Mouse (Mus musculus): ENCODE measurements around the gene Scarf1. TPM values are rescaled to one million over a fixed set of nuclear protein-coding genes. Genes with fewer than 3 reads are reported as not detected.

The Scarf1 gene
- total and polyA plus RNA-seq, 2 experiments from 2014 or later, result 10.0 to 20.2 TPM

DNA sequence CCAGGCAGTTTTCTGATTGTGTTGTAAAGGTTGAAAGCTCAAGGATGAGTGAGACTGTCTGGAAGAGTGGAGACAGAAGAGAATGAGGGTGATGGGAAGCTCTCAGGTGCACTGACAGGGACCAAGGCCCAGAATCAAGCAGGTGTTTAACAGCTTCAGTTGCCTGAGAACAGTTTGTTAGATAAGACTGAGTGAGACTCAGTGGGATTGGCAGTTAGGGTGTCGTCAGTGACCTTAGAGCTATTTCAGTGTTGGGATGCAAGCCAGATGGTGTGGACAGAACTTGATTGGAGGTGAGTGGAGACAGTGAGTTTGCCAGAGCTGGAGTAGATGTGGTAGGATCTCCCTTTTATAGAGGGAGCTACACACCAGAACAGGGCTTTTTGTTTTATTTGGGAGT is 15.2 kb upstream of the Scarf1 start:
- ATAC-seq (ENCODE audit: insufficient read depth, low read depth), result peak; percentile 81
- peak overlapping the region; percentile 63 for H3K27ac ChIP-seq (ENCODE audit: low read depth)
- H3K9ac ChIP-seq (replicated peaks; ENCODE audit: low read depth, low read length), result no peak overlapping the region
- no peak overlapping the region for H3K4me3 ChIP-seq (ENCODE audit: low read depth, low read length)
- no peak for TF ChIP-seq EP300 (IDR thresholded peaks at IDR 0.05; ENCODE audit: low read depth)
- no peak for TF ChIP-seq CTCF (IDR thresholded peaks at IDR 0.05; ENCODE audit: low read depth)
- 15% methylated on average over 1 of the region's 1 CpGs for WGBS
- 0 out of 2 replicates have a peak, but pooled peaks cover 2% of the 10 kb centered on the region for H3K4me1 ChIP-seq (ENCODE audit: control insufficient read depth, insufficient read depth)
- H3K27me3 ChIP-seq (ENCODE audit: control insufficient read depth, insufficient read depth, low read length), result no peaks in the 10 kb centered on the region
- H3K4me2 ChIP-seq (ENCODE audit: low read depth, low read length), result no peak overlapping the region
- H3K36me3 ChIP-seq (replicated peaks; ENCODE audit: control insufficient read depth, insufficient read depth, low read length), result peaks cover 91% of the 10 kb centered on the region
- no peaks in the 10 kb centered on the region for H3K9me3 ChIP-seq (replicated peaks; ENCODE audit: control insufficient read depth, low read length)
- peak; percentile 77 for DNase-seq (ENCODE audit: low spot score)

DNA sequence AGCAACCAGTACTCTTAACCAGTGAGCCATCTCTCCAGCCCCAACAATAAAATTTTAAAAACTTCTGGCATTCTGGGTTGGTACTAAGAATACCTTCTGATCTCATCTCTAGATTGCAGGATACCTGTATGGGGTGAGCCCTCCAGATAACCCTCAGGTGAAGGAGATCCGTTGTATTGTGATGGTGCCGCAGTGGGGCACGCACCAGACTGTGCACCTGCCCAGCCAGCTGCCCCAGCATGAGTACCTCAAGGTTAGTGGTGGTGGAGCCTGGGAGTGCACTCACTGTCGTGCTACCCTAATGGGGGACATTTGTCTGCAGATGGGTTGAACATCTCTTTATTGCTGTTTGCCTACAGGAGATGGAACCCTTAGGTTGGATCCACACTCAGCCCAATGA is 5.2 kb upstream of the Scarf1 start:
- Histone ChIP-seq H3K9me3 (replicated peaks; ENCODE audit: control insufficient read depth, low read length) (no peaks in the 10 kb centered on the region), H3K9ac (replicated peaks; ENCODE audit: low read depth, low read length) (no peak overlapping the region), H3K4me3 (ENCODE audit: low read depth, low read length) (no peak overlapping the region), H3K36me3 (replicated peaks; ENCODE audit: control insufficient read depth, insufficient read depth, low read length) (peaks cover 74% of the 10 kb centered on the region), H3K27ac (ENCODE audit: low read depth) (no peak overlapping the region), H3K4me2 (ENCODE audit: low read depth, low read length) (no peak overlapping the region), H3K27me3 (ENCODE audit: control insufficient read depth, insufficient read depth, low read length) (no peaks in the 10 kb centered on the region), H3K4me1 (ENCODE audit: control insufficient read depth, insufficient read depth) (peaks cover 12% of the 10 kb centered on the region; the same call in 1 of the 2 replicates)
- DNase-seq (ENCODE audit: low spot score) (no peak), ATAC-seq (ENCODE audit: insufficient read depth, low read depth) (no peak)
- 90% methylated on average over 4 of the region's 4 CpGs for WGBS
- TF ChIP-seq CTCF (IDR thresholded peaks at IDR 0.05; ENCODE audit: low read depth) (no peak), EP300 (IDR thresholded peaks at IDR 0.05; ENCODE audit: low read depth) (no peak)

DNA sequence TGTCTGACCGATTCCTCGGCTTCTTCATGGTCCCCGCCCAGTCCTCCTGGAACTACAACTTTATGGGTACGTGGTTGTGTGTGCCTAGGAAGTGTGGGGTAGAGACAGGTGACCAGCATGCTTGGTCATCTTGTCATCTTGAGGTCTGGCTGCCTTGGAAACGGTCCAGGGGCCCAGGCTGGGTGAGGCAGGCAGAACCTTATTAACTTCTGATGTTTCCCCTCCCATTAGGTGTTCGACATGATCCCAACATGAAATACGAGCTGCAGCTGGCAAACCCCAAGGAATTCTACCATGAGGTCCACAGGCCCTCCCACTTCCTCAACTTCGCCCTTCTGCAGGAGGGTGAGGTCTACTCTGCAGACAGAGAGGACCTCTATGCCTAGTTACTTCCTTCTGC is 4.4 kb upstream of the Scarf1 start:
- no peaks in the 10 kb centered on the region for H3K27me3 ChIP-seq (ENCODE audit: control insufficient read depth, insufficient read depth, low read length)
- TF ChIP-seq EP300 (IDR thresholded peaks at IDR 0.05; ENCODE audit: low read depth), result no peak
- no peak for TF ChIP-seq CTCF (IDR thresholded peaks at IDR 0.05; ENCODE audit: low read depth)
- peaks cover 12% of the 10 kb centered on the region; the same call in 1 of the 2 replicates for H3K4me1 ChIP-seq (ENCODE audit: control insufficient read depth, insufficient read depth)
- H3K4me2 ChIP-seq (ENCODE audit: low read depth, low read length), result no peak overlapping the region
- H3K9ac ChIP-seq (replicated peaks; ENCODE audit: low read depth, low read length), result no peak overlapping the region
- ATAC-seq (ENCODE audit: insufficient read depth, low read depth) (no peak), DNase-seq (ENCODE audit: low spot score) (no peak)
- H3K27ac ChIP-seq (ENCODE audit: low read depth), result peak overlapping the region; percentile 99
- H3K9me3 ChIP-seq (replicated peaks; ENCODE audit: control insufficient read depth, low read length), result no peaks in the 10 kb centered on the region
- 72% methylated on average over 8 of the region's 8 CpGs for WGBS
- H3K4me3 ChIP-seq (ENCODE audit: low read depth, low read length), result no peak overlapping the region
- peaks cover 69% of the 10 kb centered on the region for H3K36me3 ChIP-seq (replicated peaks; ENCODE audit: control insufficient read depth, insufficient read depth, low read length)

DNA sequence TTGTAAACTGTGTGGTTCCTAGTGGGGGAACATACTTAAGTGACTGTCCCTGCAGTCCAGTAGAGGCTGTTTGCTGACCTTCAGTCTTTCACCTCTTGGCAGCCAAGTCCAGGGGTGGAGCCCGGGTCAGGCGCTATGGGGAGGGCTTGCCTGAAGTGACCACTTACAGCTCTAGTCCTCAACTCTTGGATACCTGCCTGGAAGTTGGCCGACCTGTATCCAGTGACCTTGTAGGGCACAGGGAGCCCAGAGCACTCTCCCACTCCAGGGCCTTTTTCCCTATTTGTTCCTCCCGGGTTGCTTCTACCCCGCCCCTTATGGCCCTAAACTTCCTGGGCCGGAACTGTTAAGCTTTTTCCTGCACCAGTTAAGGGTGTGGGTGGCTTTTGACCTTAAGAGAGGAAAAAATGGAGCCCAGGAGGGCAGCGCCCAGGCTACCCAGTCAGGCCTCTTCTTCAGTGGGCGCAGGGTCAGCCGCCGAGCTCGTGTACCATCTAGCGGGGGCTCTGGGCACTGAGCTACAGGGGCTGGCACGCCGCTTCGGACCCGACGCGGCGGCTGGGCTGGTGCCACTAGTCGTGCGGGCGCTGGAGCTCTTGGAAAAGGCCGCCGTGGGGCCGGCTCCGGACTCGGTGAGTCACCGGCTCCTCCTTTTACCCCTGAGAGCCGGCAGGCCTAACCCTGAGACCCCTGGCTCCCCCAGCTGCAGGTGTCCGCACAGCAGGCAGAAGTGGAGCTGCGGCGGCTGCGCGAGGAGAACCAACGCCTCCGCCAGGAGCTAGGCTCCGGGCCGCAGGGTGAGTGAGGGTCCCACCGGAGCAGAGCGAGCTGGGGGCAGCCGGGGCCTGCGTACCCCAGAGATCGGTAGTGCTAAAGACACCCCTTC is 3.4 kb upstream of the Scarf1 start, which contains the start of gene Rilp:
Gene Rilp, plus strand, starts transcription at position 354 of the 886 bp plus-strand sequence.
- Histone ChIP-seq H3K4me2 (ENCODE audit: low read depth, low read length) (peak within 1 kb of the TSS; percentile 94), H3K4me1 (ENCODE audit: control insufficient read depth, insufficient read depth) (peaks cover 12% of the 10 kb centered on the region; the same call in 1 of the 2 replicates), H3K9ac (replicated peaks; ENCODE audit: low read depth, low read length) (peak within 1 kb of the TSS; percentile 84), H3K9me3 (replicated peaks; ENCODE audit: control insufficient read depth, low read length) (no peaks in the 10 kb centered on the region), H3K27ac (ENCODE audit: low read depth) (peak within 1 kb of the TSS; percentile 99), H3K4me3 (ENCODE audit: low read depth, low read length) (peak within 1 kb of the TSS; percentile 68), H3K27me3 (ENCODE audit: control insufficient read depth, insufficient read depth, low read length) (no peaks in the 10 kb centered on the region), H3K36me3 (replicated peaks; ENCODE audit: control insufficient read depth, insufficient read depth, low read length) (peaks cover 59% of the 10 kb centered on the region)
- WGBS, result 2% methylated on average over 43 of the region's 43 CpGs
- TF ChIP-seq EP300 (IDR thresholded peaks at IDR 0.05; ENCODE audit: low read depth) (peak; percentile 40; the same call in 1 of the 2 replicates), CTCF (IDR thresholded peaks at IDR 0.05; ENCODE audit: low read depth) (peak; percentile 4; the same call in 1 of the 2 replicates)
- DNase-seq (ENCODE audit: low spot score) (peak; percentile 90), ATAC-seq (ENCODE audit: insufficient read depth, low read depth) (peak; percentile 84)

DNA sequence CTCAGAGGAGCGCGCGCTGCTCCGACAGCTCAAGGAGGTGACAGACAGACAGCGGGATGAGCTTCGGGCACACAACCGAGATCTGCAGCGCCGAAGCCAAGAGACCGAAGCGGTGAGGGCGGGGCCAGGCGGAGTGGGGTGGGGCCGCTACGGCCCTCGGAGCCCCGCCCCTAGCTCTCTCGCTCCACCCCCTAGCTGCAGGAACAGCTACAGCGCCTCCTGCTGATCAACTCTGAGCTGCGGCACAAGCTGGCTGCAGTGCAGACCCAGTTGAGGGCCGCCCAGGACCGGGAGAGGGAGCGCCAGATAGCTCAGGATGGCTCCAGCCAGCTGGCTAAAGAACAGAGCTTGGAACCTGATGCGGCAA is 2.7 kb upstream of the Scarf1 start:
- H3K36me3 ChIP-seq (replicated peaks; ENCODE audit: control insufficient read depth, insufficient read depth, low read length), result peaks cover 59% of the 10 kb centered on the region
- peak overlapping the region; percentile 94 for H3K4me2 ChIP-seq (ENCODE audit: low read depth, low read length)
- H3K4me1 ChIP-seq (ENCODE audit: control insufficient read depth, insufficient read depth), result peaks cover 12% of the 10 kb centered on the region; the same call in 1 of the 2 replicates
- no peaks in the 10 kb centered on the region for H3K27me3 ChIP-seq (ENCODE audit: control insufficient read depth, insufficient read depth, low read length)
- peak overlapping the region; percentile 68 for H3K4me3 ChIP-seq (ENCODE audit: low read depth, low read length)
- TF ChIP-seq EP300 (IDR thresholded peaks at IDR 0.05; ENCODE audit: low read depth), result 0 out of 2 replicates have a peak, but pooled peaks have one; percentile 20
- TF ChIP-seq CTCF (IDR thresholded peaks at IDR 0.05; ENCODE audit: low read depth), result peak; percentile 96
- ATAC-seq (ENCODE audit: insufficient read depth, low read depth) (peak; percentile 81), DNase-seq (ENCODE audit: low spot score) (peak; percentile 92)
- H3K9ac ChIP-seq (replicated peaks; ENCODE audit: low read depth, low read length), result peak overlapping the region; percentile 84
- no peaks in the 10 kb centered on the region for H3K9me3 ChIP-seq (replicated peaks; ENCODE audit: control insufficient read depth, low read length)
- peak overlapping the region; percentile 99 for H3K27ac ChIP-seq (ENCODE audit: low read depth)
- WGBS, result 3% methylated on average over 24 of the region's 24 CpGs

Measured in heart, postnatal 0 days (tissue).